Mouse (Mus musculus): ENCODE measurements at regions not wholly inside any gene's neighbourhood (a gene's known extent, or its start where the extent isn't known, plus 50 kb on each side); places are given as distances from the start of the nearest gene placed in this dataset.

DNA sequence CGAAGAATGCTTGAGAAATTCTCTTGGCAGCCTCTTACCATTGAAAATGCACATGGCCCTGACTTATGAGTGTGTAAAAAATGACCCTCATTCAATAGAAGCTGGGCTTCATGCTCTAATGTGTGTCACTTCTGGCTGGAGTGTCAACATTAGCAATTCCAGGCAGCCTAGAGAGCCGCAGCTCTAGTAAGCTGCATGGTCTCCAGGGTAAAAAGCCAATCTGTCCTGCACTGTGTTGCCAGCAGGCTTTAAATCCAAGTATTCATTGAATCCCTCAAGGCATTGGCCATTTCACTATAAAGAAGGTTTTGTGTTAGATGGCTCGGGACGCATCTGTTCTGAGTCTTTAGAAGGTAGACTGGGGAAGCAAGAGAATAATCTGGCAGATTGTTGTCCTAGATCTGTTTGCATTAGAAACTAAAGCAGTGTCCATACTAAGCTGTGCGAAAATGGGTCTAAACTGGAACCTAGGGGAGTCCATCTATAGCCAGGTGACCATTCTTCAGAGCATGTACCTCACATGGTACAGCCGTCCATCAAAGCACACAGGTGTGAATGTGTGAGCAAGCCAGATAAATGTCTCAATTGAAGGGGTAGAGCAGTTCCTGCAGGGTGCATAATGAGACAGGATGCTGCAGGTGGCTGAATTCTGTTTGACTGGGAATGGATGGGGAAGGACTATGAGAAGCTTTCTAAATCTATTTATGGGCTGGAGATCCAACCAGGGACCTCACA, 189.6 kb downstream of the Smoc2 start:
- Histone ChIP-seq H3K4me1 (no peaks in the 10 kb centered on the region), H3K9me3 (no peaks in the 10 kb centered on the region), H3K36me3 (no peaks in the 10 kb centered on the region), H3K27me3 (ENCODE audit: insufficient read depth, poor library complexity, severe bottlenecking) (peaks cover 72% of the 10 kb centered on the region), H3K27ac (no peak overlapping the region), H3K4me3 (no peak overlapping the region)
- 77% methylated on average over 6 of the region's 6 CpGs for WGBS
- peak; percentile 16 for DNase-seq (ENCODE audit: low spot score)

DNA sequence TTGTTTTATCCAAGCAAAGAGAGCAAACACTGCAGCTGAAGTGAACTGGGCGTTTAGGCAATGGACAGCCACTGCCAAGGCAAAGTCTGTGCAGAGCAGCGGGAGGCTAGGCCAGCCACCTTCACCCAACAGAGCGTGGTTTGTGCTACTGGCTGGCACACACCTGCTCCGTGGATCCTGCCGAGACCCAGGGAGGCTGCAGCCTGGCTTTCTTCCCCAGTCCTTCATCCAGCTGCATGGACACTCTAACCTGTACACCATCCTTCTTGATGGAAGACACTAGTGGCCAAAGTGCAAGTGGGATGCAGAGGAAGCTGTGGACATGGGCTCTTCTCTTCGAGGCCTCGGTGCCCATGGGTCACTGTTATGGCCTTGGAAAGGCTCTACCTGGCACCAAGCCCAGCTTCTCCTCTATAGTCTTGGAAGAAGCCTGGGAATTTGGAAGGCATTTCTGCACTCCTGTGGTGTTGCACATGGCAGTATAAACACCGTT, 176.0 kb downstream of the Smoc2 start:
- Histone ChIP-seq H3K27ac (no peak overlapping the region), H3K27me3 (ENCODE audit: insufficient read depth, poor library complexity, severe bottlenecking) (peaks cover 65% of the 10 kb centered on the region), H3K9me3 (no peaks in the 10 kb centered on the region), H3K4me1 (no peaks in the 10 kb centered on the region), H3K36me3 (no peaks in the 10 kb centered on the region), H3K4me3 (no peak overlapping the region)
- no peak for DNase-seq (ENCODE audit: low spot score)
- WGBS = 77% methylated on average over 8 of the region's 8 CpGs
